Comparison of ENCODE assay signal across 8 mouse cellular contexts in genomic region chr5:96905572-96906271, GRCm38 (mm10).
DNase-seq lines count a peak whose midpoint lies in the region; ATAC-seq and TF ChIP-seq lines count a peak whose summit lies in the region.

No protein-coding gene starts in this region.

- no peak for ATAC-seq in kidney, postnatal 0 days (replicated peaks; ENCODE audit: low FRiP score, low read depth)
- peak; percentile 87 for ATAC-seq in lung, embryonic 16.5 days (ENCODE audit: low read depth)
- ATAC-seq in neutrophil, adult 5-6 weeks (ENCODE audit: extremely low read depth, insufficient number of reproducible peaks, low FRiP score, poor library complexity, severe bottlenecking) = 0 out of 2 replicates have a peak, but pooled peaks have one; percentile 45

- peak overlapping the region; percentile 44 for H3K4me2 ChIP-seq in kidney, postnatal 0 days (ENCODE audit: low read length)
- peak overlapping the region; percentile 47 for H3K4me2 ChIP-seq in lung, embryonic 16.5 days (ENCODE audit: low read depth, low read length)

- intact Hi-C loops in heart, adult 2 months (cut with DNase I) = loop anchor here (5.0 kb wide), 1 partner anchor 113 kb away; the partner anchor contains the start of gene Anxa3

- H3K4me3 ChIP-seq in brown adipose tissue, adult 24 weeks (ENCODE audit: insufficient read depth, low read depth, low read length) = peak overlapping the region; percentile 34
- peak overlapping the region; percentile 14; the same call in 1 of the 2 replicates for H3K4me3 ChIP-seq in heart, adult 2 months
- 0 out of 2 replicates have a peak overlapping the region, but pooled peaks have one; percentile 2 for H3K4me3 ChIP-seq in kidney, postnatal 0 days (replicated peaks; ENCODE audit: low read depth, low read length)
- H3K4me3 ChIP-seq in lung, embryonic 16.5 days (ENCODE audit: low read length) = peak overlapping the region; percentile 14

- H3K36me3 ChIP-seq in heart, adult 2 months (ENCODE audit: control insufficient read depth, insufficient read depth, low read length) = no peaks in the 10 kb centered on the region
- no peaks in the 10 kb centered on the region for H3K36me3 ChIP-seq in kidney, postnatal 0 days (ENCODE audit: insufficient read depth, low read length)
- H3K36me3 ChIP-seq in lung, embryonic 16.5 days (ENCODE audit: control insufficient read depth, insufficient read depth, low read length) = no peaks in the 10 kb centered on the region

- WGBS in heart, adult 2 months = 26% methylated on average over 17 of the region's 17 CpGs
- 35% methylated on average over 17 of the region's 17 CpGs for WGBS in kidney, postnatal 0 days
- WGBS in lung, embryonic 16.5 days = 24% methylated on average over 17 of the region's 17 CpGs

- H3K27ac ChIP-seq in brown adipose tissue, adult 24 weeks (replicated peaks; ENCODE audit: low read depth, low read length) = no peak overlapping the region
- H3K27ac ChIP-seq in heart, adult 2 months = no peak overlapping the region; the same call in 1 of the 2 replicates
- H3K27ac ChIP-seq in kidney, postnatal 0 days = no peak overlapping the region
- no peak overlapping the region for H3K27ac ChIP-seq in lung, embryonic 16.5 days (ENCODE audit: low read length)

- TF ChIP-seq CTCF in heart, adult 2 months (IDR thresholded peaks at IDR 0.05) = no peak
- no peak for TF ChIP-seq CTCF in kidney, postnatal 0 days (IDR thresholded peaks at IDR 0.05; ENCODE audit: low read depth)

- no peaks in the 10 kb centered on the region for H3K9me3 ChIP-seq in kidney, postnatal 0 days (replicated peaks; ENCODE audit: low read length)
- H3K9me3 ChIP-seq in lung, embryonic 16.5 days (ENCODE audit: control insufficient read depth, low read length) = no peaks in the 10 kb centered on the region

- DNase-seq in adrenal gland, postnatal 14 days = peak; percentile 55
- no peak for DNase-seq in adrenal gland, adult 8-10 months
- peak; percentile 30 to 56 for DNase-seq in heart, adult 2 months
- DNase-seq in kidney, postnatal 0 days (ENCODE audit: low spot score) = peak; percentile 47
- no peak for DNase-seq in MN1 (ENCODE audit: low spot score)

- H3K79me2 ChIP-seq in heart, adult 2 months (replicated peaks; ENCODE audit: control insufficient read depth, insufficient read depth, low read length) = no peaks in the 10 kb centered on the region

- no peak overlapping the region for H3K9ac ChIP-seq in heart, adult 2 months (ENCODE audit: low read depth, low read length)
- H3K9ac ChIP-seq in kidney, postnatal 0 days (ENCODE audit: low read depth, low read length) = no peak overlapping the region
- H3K9ac ChIP-seq in lung, embryonic 16.5 days (ENCODE audit: low read length) = peak overlapping the region; percentile 49

- TF ChIP-seq POLR2A in heart, adult 2 months (IDR thresholded peaks at IDR 0.05; ENCODE audit: insufficient read depth, low read depth, low read length) = no peak

- no peak for TF ChIP-seq EP300 in heart, adult 2 months (IDR thresholded peaks at IDR 0.05; ENCODE audit: insufficient read depth, low read depth, low read length)

- no peaks in the 10 kb centered on the region for H3K27me3 ChIP-seq in heart, adult 2 months (ENCODE audit: control insufficient read depth, insufficient read depth, low read length)
- H3K27me3 ChIP-seq in kidney, postnatal 0 days (ENCODE audit: insufficient read depth, low read length) = no peaks in the 10 kb centered on the region
- H3K27me3 ChIP-seq in lung, embryonic 16.5 days (ENCODE audit: control insufficient read depth, insufficient read depth, low read depth, low read length) = no peaks in the 10 kb centered on the region

- H3K4me1 ChIP-seq in brown adipose tissue, adult 24 weeks (ENCODE audit: control insufficient read depth, insufficient read depth, insufficient read length, low read length) = no peaks in the 10 kb centered on the region
- peaks cover 3% of the 10 kb centered on the region for H3K4me1 ChIP-seq in heart, adult 2 months (ENCODE audit: control insufficient read depth, insufficient read depth, low read length)
- H3K4me1 ChIP-seq in kidney, postnatal 0 days (replicated peaks; ENCODE audit: insufficient read depth, low read length) = no peaks in the 10 kb centered on the region
- no peaks in the 10 kb centered on the region; the same call in 1 of the 2 replicates for H3K4me1 ChIP-seq in lung, embryonic 16.5 days (replicated peaks; ENCODE audit: control insufficient read depth, insufficient read depth, low read length)

Comparison
In these comparisons a context has a peak if more than half of its experiments do, and no peak if none do; other contexts are left out.
1. DNase-seq: peak in adrenal gland, postnatal 14 days (single experiment), heart, adult 2 months (2 of 2) and kidney, postnatal 0 days (single experiment); none in adrenal gland, adult 8-10 months (single experiment) and MN1 (single experiment).
2. Peak in every context shown above with its lines, with median percentiles within 50 percentile points of each other: H3K4me3 ChIP-seq.